Mouse (Mus musculus) T-cell, adult 2 months (primary cell): ENCODE measurements around the gene Slitrk6.

Experiments used
- DNase-seq: peaks from one replicate; pipeline ENCODE4 v3.0.0; 2022; ENCODE audit warnings: low spot score

Slitrk6 gene

GRCm38 (mm10) chr14:110754484-110755307 lies at the start of gene Slitrk6:
TSS of gene Slitrk6 (minus strand) at chr14:110755149.
- no peak for DNase-seq

- no peak for DNase-seq
Measured at GRCm38 (mm10) chr14:110777546-110777945, 22.6 kb upstream of the Slitrk6 start.

GRCm38 (mm10) chr14:110770694-110771093 lies 15.7 kb upstream of the Slitrk6 start:
- DNase-seq = no peak

GRCm38 (mm10) chr14:110762588-110763220 lies 7.8 kb upstream of the Slitrk6 start:
- no peak for DNase-seq

- no peak for DNase-seq
Measured at GRCm38 (mm10) chr14:110760909-110761308, 6.0 kb upstream of the Slitrk6 start.

- no peak for DNase-seq
Measured at GRCm38 (mm10) chr14:110755308-110755650, 330 bp upstream of the Slitrk6 start.

- DNase-seq = no peak
Measured at GRCm38 (mm10) chr14:110739861-110740260, 15.1 kb downstream of the Slitrk6 start.

- no peak for DNase-seq
Measured at GRCm38 (mm10) chr14:110739368-110739767, 15.6 kb downstream of the Slitrk6 start.

- no peak for DNase-seq
Measured at GRCm38 (mm10) chr14:110728344-110728910, 26.5 kb downstream of the Slitrk6 start.

GRCm38 (mm10) chr14:110724026-110724576 lies 30.8 kb downstream of the Slitrk6 start:
- DNase-seq = no peak
